Mouse (Mus musculus) CH12.LX (cell line): ENCODE measurements around the gene Bri3bp.

Source experiments
- CHD1 ChIP-seq: IDR thresholded peaks from 2 replicates; pipeline ENCODE4 v1.6.1; 2012; ENCODE audit warnings: low read depth, low read length, improper control_type of control experiment, inconsistent platforms
- CTCF ChIP-seq, 2 experiments: IDR thresholded peaks in 1 of 2; conservative IDR thresholded peaks in 1 of 2; 2 replicates each; pipeline ENCODE4 v1.5.1; 2011 to 2012; ENCODE audit warnings: low read depth in 2 of 2, low read length in 2 of 2, improper control_type of control experiment in 1 of 2, inconsistent platforms in 1 of 2, mild to moderate bottlenecking in 1 of 2, moderate library complexity in 1 of 2
- EP300 ChIP-seq: IDR thresholded peaks from 2 replicates; pipeline ENCODE4 v1.6.1; 2011; ENCODE audit warnings: low read length, improper control_type of control experiment
- ETS1 ChIP-seq: conservative IDR thresholded peaks from 2 replicates; pipeline ENCODE4 v1.6.1; 2012; ENCODE audit warnings: low read depth, mild to moderate bottlenecking, inconsistent platforms, low read length, improper control_type of control experiment, moderate library complexity
- MXI1 ChIP-seq: IDR thresholded peaks from 2 replicates; pipeline ENCODE4 v1.6.1; 2011; ENCODE audit warnings: mild to moderate bottlenecking, low read depth, low read length, improper control_type of control experiment
- POLR2A ChIP-seq: IDR thresholded peaks from 2 replicates; pipeline ENCODE4 v1.6.1; 2011; ENCODE audit warnings: low read depth, mild to moderate bottlenecking, improper control_type of control experiment, low read length
- POLR2AphosphoS2 ChIP-seq: IDR thresholded peaks from 2 replicates; pipeline ENCODE4 v1.6.1; 2011; ENCODE audit warnings: low read depth, low read length, improper control_type of control experiment
- RAD21 ChIP-seq: IDR thresholded peaks from 2 replicates; pipeline ENCODE4 v1.6.1; 2011; ENCODE audit warnings: low read depth, mild to moderate bottlenecking, low read length, improper control_type of control experiment, moderate library complexity
- ZC3H11A ChIP-seq: IDR thresholded peaks from 2 replicates; pipeline ENCODE4 v1.6.1; 2012; ENCODE audit warnings: low read depth, mild to moderate bottlenecking, inconsistent platforms, low read length, improper control_type of control experiment

DNA sequence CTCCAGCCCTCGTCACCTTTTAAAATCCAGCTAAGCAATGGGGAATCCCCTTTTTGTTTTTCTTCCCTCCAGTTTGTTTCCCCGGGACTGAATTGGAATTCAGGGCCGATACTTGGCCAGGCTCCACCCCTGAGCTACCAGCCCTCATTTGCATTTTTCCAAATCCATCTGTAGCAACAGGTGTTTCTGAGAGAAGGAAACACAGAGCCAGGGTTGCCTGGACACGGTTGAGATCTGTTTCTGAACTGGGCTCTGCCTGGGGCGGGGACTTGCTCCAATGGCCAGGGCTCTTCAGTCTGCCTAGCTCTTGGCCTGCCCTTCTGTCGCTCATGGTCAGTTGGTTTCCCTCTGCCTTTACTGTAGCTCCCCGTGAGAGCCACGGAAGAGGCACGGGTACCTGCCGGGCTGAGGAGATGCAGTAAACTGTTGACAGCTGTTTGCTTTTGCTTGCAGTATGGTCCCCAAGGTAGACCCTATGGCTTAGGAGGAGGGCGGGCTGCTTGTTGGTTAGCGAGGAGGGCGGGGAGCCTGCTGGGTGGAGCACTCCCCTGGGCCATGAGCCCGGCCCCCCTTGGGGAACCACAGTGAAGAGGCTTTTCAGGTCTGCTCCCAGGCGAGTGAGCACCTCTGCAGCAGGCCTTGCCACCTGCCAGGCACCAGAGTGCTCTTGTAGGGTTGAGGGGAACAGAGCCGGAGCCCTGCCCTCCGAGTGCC lies 51.2 kb downstream of the Bri3bp start:
- no peak for TF ChIP-seq MXI1
- TF ChIP-seq CTCF (conservative IDR thresholded peaks at IDR 0.05 in 1 of 2, IDR thresholded peaks at IDR 0.05 in 1 of 2; ENCODE audit: low read depth in 2 of 2, low read length in 2 of 2): no peak
- TF ChIP-seq RAD21: no peak
- no peak for TF ChIP-seq POLR2AphosphoS2
- no peak for TF ChIP-seq ZC3H11A
- no peak for TF ChIP-seq EP300
- no peak for TF ChIP-seq CHD1
- no peak for TF ChIP-seq POLR2A
- no peak for TF ChIP-seq ETS1
